Mouse (Mus musculus) spleen, postnatal 0 days (tissue): Measurements from ENCODE around the gene Mrps6. TPM values are rescaled to one million over a fixed set of nuclear protein-coding genes. Genes with fewer than 3 reads are reported as not detected.

ENCODE experiments used
- polyA plus RNA-seq: library from polyadenylated mRNA; unstranded; fragments of >200 nt; fragmentation: Nextera tagmentation; extraction: Ambion mirVana; gene quantifications from 2 replicates; pipeline ENCODE4 v1.2.1, GENCODE M21; 2015

Mrps6 gene
- polyA plus RNA-seq: 50.4 and 59.5 TPM in 2 replicates

GRCm38 (mm10) chr16:92057852-92058643 lies at the start of gene Mrps6, which contains the start of the genes Gm49711 and Slc5a3:
Gene Mrps6, plus strand, starts transcription at chr16:92058270.
Gene Gm49711, plus strand, starts transcription at chr16:92058316.
Gene Slc5a3, plus strand, starts transcription at chr16:92058322.

Other genes starting within 250 kb of the Mrps6 start
- gene Gm49711, start within 50 bp of the Mrps6 start, polyA plus RNA-seq: 0.16 TPM in 1 of 2 replicates, not detected in the other
- 1.9 and 2.2 TPM in 2 replicates for gene Slc5a3, start 52 bp downstream of the Mrps6 start, polyA plus RNA-seq
- 0.15 TPM in 1 of 2 replicates, not detected in the other for gene Kcne2, start 234.1 kb downstream of the Mrps6 start, polyA plus RNA-seq
- gene Smim11, start 243.0 kb downstream of the Mrps6 start, polyA plus RNA-seq: 86.5 and 89.9 TPM in 2 replicates